Mouse (Mus musculus) myocyte (in vitro differentiated cells): Measurements from ENCODE around the gene Insc.

ENCODE experiments used
- MAX ChIP-seq: IDR thresholded peaks from one replicate; pipeline ENCODE4 v1.6.1; 2011; ENCODE audit warnings: low read depth, mild to moderate bottlenecking, control low read depth
- MYOD1 ChIP-seq, 3 experiments: IDR thresholded peaks; one replicate each; pipeline ENCODE4 v1.6.1; 2011; ENCODE audit warnings: control low read depth in 2 of 3, low read depth in 2 of 3, mild to moderate bottlenecking in 2 of 3, moderate library complexity in 1 of 3; ENCODE audit not compliant: insufficient read length in 2 of 3, control insufficient read depth in 1 of 3
- MYOG ChIP-seq, 3 experiments: IDR thresholded peaks; one replicate each; pipeline ENCODE4 v1.6.1; 2011; ENCODE audit warnings: control low read depth in 2 of 3, low read depth in 2 of 3, mild to moderate bottlenecking in 2 of 3; ENCODE audit not compliant: insufficient read length in 2 of 3, control insufficient read depth in 1 of 3, insufficient read depth in 1 of 3
- POLR2A ChIP-seq: IDR thresholded peaks from one replicate; pipeline ENCODE4 v1.6.1; 2011; ENCODE audit warnings: low read depth, mild to moderate bottlenecking, control low read depth, moderate library complexity; ENCODE audit not compliant: insufficient read length
- SRF ChIP-seq: IDR thresholded peaks from one replicate; pipeline ENCODE4 v1.6.1; 2011; ENCODE audit warnings: low read depth; ENCODE audit not compliant: control insufficient read depth, insufficient read length
- TCF12 ChIP-seq: IDR thresholded peaks from one replicate; pipeline ENCODE4 v1.6.1; 2011; ENCODE audit warnings: mild to moderate bottlenecking, control low read depth; ENCODE audit not compliant: poor library complexity, insufficient read depth, severe bottlenecking
- USF1 ChIP-seq: IDR thresholded peaks from one replicate; pipeline ENCODE4 v1.6.1; 2011; ENCODE audit warnings: low read depth, mild to moderate bottlenecking, control low read depth, moderate library complexity

- TF ChIP-seq USF1, result no peak
- no peak for TF ChIP-seq POLR2A
- TF ChIP-seq TCF12, result no peak
- TF ChIP-seq MAX, result no peak
- TF ChIP-seq SRF, result no peak
- TF ChIP-seq MYOD1 (IDR thresholded peaks at IDR 0.05; ENCODE audit: control insufficient read depth in 1 of 3, insufficient read length in 2 of 3, low read depth in 2 of 3), result no peak
- no peak for TF ChIP-seq MYOG (IDR thresholded peaks at IDR 0.05; ENCODE audit: control insufficient read depth in 1 of 3, insufficient read depth in 1 of 3, insufficient read length in 2 of 3, low read depth in 2 of 3)
These were observed 153.6 kb downstream of the Insc start for GRCm38 (mm10) chr7:114896966-114897697.
